Mouse (Mus musculus): ENCODE data around the gene Adk.

- TF ChIP-seq MAX (IDR thresholded peaks at IDR 0.05; ENCODE audit: low read length) (no peak), KAT2A (IDR thresholded peaks at IDR 0.05; ENCODE audit: insufficient replicate concordance, low read length) (no peak)
These were observed 24.3 kb downstream of the Adk start for GRCm38 (mm10) chr14:21076501-21077194.

Measured in CH12.LX (cell line).